Mouse (Mus musculus): ENCODE data around the gene Greb1. TPM values are rescaled to one million over a fixed set of nuclear protein-coding genes. Genes with fewer than 3 reads are reported as not detected.
"Not testable (repeated sequence)": the region's sequence is repeated elsewhere in the genome, so short reads cannot be mapped to it uniquely, and the experiment has no call there.

Greb1 gene
- polyA plus RNA-seq, 1 experiment, result 0.44 TPM

- TF ChIP-seq POLR2AphosphoS2 (IDR thresholded peaks at IDR 0.05; ENCODE audit: insufficient read length, low read depth), result no peak
- no peak for TF ChIP-seq TCF3 (IDR thresholded peaks at IDR 0.05; ENCODE audit: insufficient read length, low read depth)
- no peak for TF ChIP-seq MYOG (IDR thresholded peaks at IDR 0.05; ENCODE audit: control insufficient read depth in 1 of 3, insufficient read depth in 1 of 3, insufficient read length in 2 of 3, low read depth in 2 of 3)
- no peak for TF ChIP-seq MYOD1 (IDR thresholded peaks at IDR 0.05; ENCODE audit: control insufficient read depth in 1 of 3, insufficient read length in 2 of 3, low read depth in 2 of 3)
- TF ChIP-seq SRF (IDR thresholded peaks at IDR 0.05; ENCODE audit: control insufficient read depth, insufficient read length, low read depth), result no peak
- no peak for TF ChIP-seq CEBPB (IDR thresholded peaks at IDR 0.05; ENCODE audit: insufficient read depth, poor library complexity, severe bottlenecking)
- TF ChIP-seq TCF12 (IDR thresholded peaks at IDR 0.05; ENCODE audit: insufficient read depth, poor library complexity, severe bottlenecking), result no peak
- Histone ChIP-seq H3K4me2 (ENCODE audit: low read depth) (no peak overlapping the region), H3K79me2 (ENCODE audit: control insufficient read depth, insufficient read depth) (no peaks in the 10 kb centered on the region), H3K36me3 (ENCODE audit: control insufficient read depth, insufficient read depth) (no peaks in the 10 kb centered on the region), H3ac (ENCODE audit: control insufficient read depth, insufficient read length) (no peak overlapping the region), H3K4me3 (no peak overlapping the region), H3K27me3 (ENCODE audit: control insufficient read depth, insufficient read depth, insufficient read length) (peaks cover 48% of the 10 kb centered on the region)
Measured at GRCm38 (mm10) chr12:16718660-16719315, 81.9 kb downstream of the Greb1 start.

DNA sequence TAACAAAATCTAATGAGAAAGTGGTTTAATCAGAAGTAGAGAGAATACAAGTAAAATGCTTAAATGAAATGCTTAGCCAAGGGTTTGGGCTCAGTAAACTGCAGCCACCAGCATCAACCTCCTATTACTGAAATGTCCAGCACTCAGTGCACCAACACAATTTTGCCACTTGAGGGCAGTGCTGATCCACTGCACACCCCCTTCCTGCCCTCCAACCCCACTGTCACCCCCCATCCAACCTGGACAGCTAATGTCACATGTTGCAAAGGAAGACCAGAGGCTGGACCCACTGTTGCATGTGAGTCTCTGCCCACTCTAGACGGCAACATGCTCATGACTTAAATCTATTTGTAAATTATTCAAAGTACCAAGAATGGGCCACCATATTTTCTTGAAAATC is 83.0 kb downstream of the Greb1 start:
- Histone ChIP-seq H3K79me2 (ENCODE audit: control insufficient read depth, insufficient read depth) (no peaks in the 10 kb centered on the region), H3ac (ENCODE audit: control insufficient read depth, insufficient read length) (no peak overlapping the region), H3K36me3 (ENCODE audit: control insufficient read depth, insufficient read depth) (no peaks in the 10 kb centered on the region), H3K4me2 (ENCODE audit: low read depth) (no peak overlapping the region), H3K4me3 (no peak overlapping the region), H3K27me3 (ENCODE audit: control insufficient read depth, insufficient read depth, insufficient read length) (peaks cover 38% of the 10 kb centered on the region)
- no peak for TF ChIP-seq POLR2AphosphoS2 (IDR thresholded peaks at IDR 0.05; ENCODE audit: insufficient read length, low read depth)
- TF ChIP-seq MAX (IDR thresholded peaks at IDR 0.05; ENCODE audit: low read depth), result no peak
- TF ChIP-seq SRF (IDR thresholded peaks at IDR 0.05; ENCODE audit: control insufficient read depth, insufficient read length, low read depth), result no peak
- TF ChIP-seq TCF3 (IDR thresholded peaks at IDR 0.05; ENCODE audit: insufficient read length, low read depth), result no peak
- TF ChIP-seq TCF12 (IDR thresholded peaks at IDR 0.05; ENCODE audit: insufficient read depth, poor library complexity, severe bottlenecking), result no peak
- no peak for TF ChIP-seq USF1 (IDR thresholded peaks at IDR 0.05; ENCODE audit: low read depth)
- no peak for TF ChIP-seq CEBPB (IDR thresholded peaks at IDR 0.05; ENCODE audit: insufficient read depth, poor library complexity, severe bottlenecking)
- TF ChIP-seq REST (IDR thresholded peaks at IDR 0.05; ENCODE audit: insufficient read depth, insufficient read length), result no peak
- TF ChIP-seq POLR2A (IDR thresholded peaks at IDR 0.05; ENCODE audit: insufficient read length, low read depth), result no peak
- no peak for TF ChIP-seq MYOG (IDR thresholded peaks at IDR 0.05; ENCODE audit: control insufficient read depth in 1 of 3, insufficient read depth in 1 of 3, insufficient read length in 2 of 3, low read depth in 2 of 3)
- TF ChIP-seq MYOD1 (IDR thresholded peaks at IDR 0.05; ENCODE audit: control insufficient read depth in 1 of 3, insufficient read length in 2 of 3, low read depth in 2 of 3), result no peak

DNA sequence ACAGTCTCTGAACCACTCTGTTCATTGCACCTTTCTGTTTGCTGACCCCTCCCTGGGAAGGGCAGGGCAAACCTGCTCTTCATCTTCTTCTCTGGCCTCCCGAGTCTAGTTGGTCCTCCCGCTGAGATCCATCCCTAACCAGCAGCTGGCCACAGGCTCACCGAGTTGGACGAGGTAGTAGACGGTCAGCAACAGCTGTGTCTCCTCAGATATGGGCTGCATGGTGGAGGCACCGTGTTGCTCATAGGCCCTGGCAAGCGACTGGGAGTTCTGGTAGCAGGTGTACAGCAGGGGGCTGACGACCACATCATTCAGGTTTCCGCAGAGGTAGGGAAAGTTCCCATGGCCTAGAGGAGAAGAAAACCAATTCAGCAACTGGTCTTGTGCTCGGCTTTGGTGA is 86.1 kb downstream of the Greb1 start:
- Histone ChIP-seq H3K4me2 (ENCODE audit: low read depth) (no peak overlapping the region), H3ac (ENCODE audit: control insufficient read depth, insufficient read length) (no peak overlapping the region), H3K4me3 (no peak overlapping the region), H3K27me3 (ENCODE audit: control insufficient read depth, insufficient read depth, insufficient read length) (peaks cover 45% of the 10 kb centered on the region), H3K79me2 (ENCODE audit: control insufficient read depth, insufficient read depth) (no peaks in the 10 kb centered on the region), H3K36me3 (ENCODE audit: control insufficient read depth, insufficient read depth) (no peaks in the 10 kb centered on the region)
- TF ChIP-seq REST (IDR thresholded peaks at IDR 0.05; ENCODE audit: insufficient read depth, insufficient read length) (no peak), MYOD1 (IDR thresholded peaks at IDR 0.05; ENCODE audit: control insufficient read depth in 1 of 3, insufficient read length in 2 of 3, low read depth in 2 of 3) (peak in 2 of 3 experiments; percentile 79 to 85)

DNA sequence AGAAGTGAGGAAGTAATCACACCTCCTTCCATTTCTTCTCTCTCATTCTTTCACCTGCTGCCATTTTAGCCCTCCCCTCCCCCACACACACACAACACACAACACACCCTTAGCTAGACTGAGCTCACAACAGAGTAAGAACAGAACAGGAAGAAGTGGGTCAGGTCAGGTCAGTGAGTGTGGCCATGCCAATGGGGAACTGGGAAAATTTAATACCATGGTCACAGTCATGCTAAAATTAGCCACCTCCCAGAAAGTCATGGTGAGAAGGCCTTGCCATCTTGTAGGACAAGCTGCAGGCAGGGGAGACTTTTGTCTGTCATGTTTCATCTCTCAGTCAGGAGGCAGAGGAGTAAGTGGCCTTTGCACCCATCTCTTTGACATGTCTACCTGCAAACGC is 102.0 kb downstream of the Greb1 start:
- Histone ChIP-seq H3ac (ENCODE audit: control insufficient read depth, insufficient read length) (no peak overlapping the region), H3K27me3 (ENCODE audit: control insufficient read depth, insufficient read depth, insufficient read length) (peaks cover 5% of the 10 kb centered on the region), H3K4me2 (ENCODE audit: low read depth) (no peak overlapping the region), H3K4me3 (no peak overlapping the region), H3K79me2 (ENCODE audit: control insufficient read depth, insufficient read depth) (no peaks in the 10 kb centered on the region), H3K36me3 (ENCODE audit: control insufficient read depth, insufficient read depth) (no peaks in the 10 kb centered on the region)
- TF ChIP-seq CEBPB (IDR thresholded peaks at IDR 0.05; ENCODE audit: insufficient read depth, poor library complexity, severe bottlenecking) (no peak), POLR2A (IDR thresholded peaks at IDR 0.05; ENCODE audit: insufficient read length, low read depth) (no peak), POLR2AphosphoS2 (IDR thresholded peaks at IDR 0.05; ENCODE audit: insufficient read length, low read depth) (no peak), E2F4 (IDR thresholded peaks at IDR 0.05; ENCODE audit: insufficient read depth) (no peak), MYOD1 (IDR thresholded peaks at IDR 0.05; ENCODE audit: control insufficient read depth in 1 of 3, insufficient read length in 2 of 3, low read depth in 2 of 3) (no peak), USF1 (IDR thresholded peaks at IDR 0.05; ENCODE audit: low read depth) (no peak), REST (IDR thresholded peaks at IDR 0.05; ENCODE audit: insufficient read depth, insufficient read length) (no peak), MYOG (IDR thresholded peaks at IDR 0.05; ENCODE audit: control insufficient read depth in 1 of 3, insufficient read depth in 1 of 3, insufficient read length in 2 of 3, low read depth in 2 of 3) (no peak), SRF (IDR thresholded peaks at IDR 0.05; ENCODE audit: control insufficient read depth, insufficient read length, low read depth) (no peak), MAX (IDR thresholded peaks at IDR 0.05; ENCODE audit: low read depth) (no peak), TCF3 (IDR thresholded peaks at IDR 0.05; ENCODE audit: insufficient read length, low read depth) (no peak), TCF12 (IDR thresholded peaks at IDR 0.05; ENCODE audit: insufficient read depth, poor library complexity, severe bottlenecking) (no peak)

- no peaks in the 10 kb centered on the region for H3K36me3 ChIP-seq (ENCODE audit: control insufficient read depth, insufficient read depth)
- H3K79me2 ChIP-seq (ENCODE audit: control insufficient read depth, insufficient read depth), result no peaks in the 10 kb centered on the region
- H3K27me3 ChIP-seq (ENCODE audit: control insufficient read depth, insufficient read depth, insufficient read length), result peaks cover 5% of the 10 kb centered on the region
- TF ChIP-seq MAX (IDR thresholded peaks at IDR 0.05; ENCODE audit: low read depth) (no peak), USF1 (IDR thresholded peaks at IDR 0.05; ENCODE audit: low read depth) (no peak), CEBPB (IDR thresholded peaks at IDR 0.05; ENCODE audit: insufficient read depth, poor library complexity, severe bottlenecking) (no peak), POLR2AphosphoS2 (IDR thresholded peaks at IDR 0.05; ENCODE audit: insufficient read length, low read depth) (no peak), TCF12 (IDR thresholded peaks at IDR 0.05; ENCODE audit: insufficient read depth, poor library complexity, severe bottlenecking) (no peak), TCF3 (IDR thresholded peaks at IDR 0.05; ENCODE audit: insufficient read length, low read depth) (no peak), MYOG (IDR thresholded peaks at IDR 0.05; ENCODE audit: control insufficient read depth in 1 of 3, insufficient read depth in 1 of 3, insufficient read length in 2 of 3, low read depth in 2 of 3) (no peak), REST (IDR thresholded peaks at IDR 0.05; ENCODE audit: insufficient read depth, insufficient read length) (no peak)
- H3K4me3 ChIP-seq, result no peak overlapping the region
- no peak overlapping the region for H3ac ChIP-seq (ENCODE audit: control insufficient read depth, insufficient read length)
- no peak overlapping the region for H3K4me2 ChIP-seq (ENCODE audit: low read depth)
Measured at GRCm38 (mm10) chr12:16696146-16696545, 104.5 kb downstream of the Greb1 start.

DNA sequence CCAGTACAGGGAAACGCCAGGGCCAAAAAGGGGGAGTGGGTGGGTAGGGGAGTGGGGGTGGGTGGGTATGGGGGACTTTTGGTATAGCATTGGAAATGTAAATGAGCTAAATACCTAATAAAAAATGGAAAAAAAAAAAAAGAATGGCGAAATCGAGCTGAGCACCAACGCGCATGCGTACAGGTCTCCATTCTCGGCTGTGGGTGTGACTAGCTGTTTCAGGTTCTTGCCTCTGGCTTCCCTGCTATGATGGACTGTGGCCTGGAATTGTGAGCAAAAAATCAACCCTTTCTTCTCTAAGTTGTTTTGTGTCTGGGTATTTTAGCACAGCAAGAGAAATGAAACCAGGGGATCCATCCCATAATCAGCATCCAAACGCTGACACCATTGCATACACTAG is 105.4 kb downstream of the Greb1 start:
- not testable (repeated sequence) for H3K27me3 ChIP-seq (ENCODE audit: control insufficient read depth, insufficient read depth, insufficient read length); H3K4me2 ChIP-seq (ENCODE audit: low read depth); H3ac ChIP-seq (ENCODE audit: control insufficient read depth, insufficient read length); H3K36me3 ChIP-seq (ENCODE audit: control insufficient read depth, insufficient read depth); H3K79me2 ChIP-seq (ENCODE audit: control insufficient read depth, insufficient read depth); H3K4me3 ChIP-seq

Data from myocyte (in vitro differentiated cells).